Mouse (Mus musculus) stomach, postnatal 0 days (tissue): ENCODE data around the gene 1700042G07Rik. TPM values are rescaled to one million over a fixed set of nuclear protein-coding genes. Genes with fewer than 3 reads are reported as not detected.

Source experiments
- ATAC-seq: fragments of 200-750 bp; cut with Nextera tagmentation; 2 replicates; pipeline ENCODE4 v1.8.0; 2017; ENCODE audit not compliant: low FRiP score, low TSS enrichment
- DNase-seq: peaks from one replicate; pipeline ENCODE4 v3.0.0-alpha.2; 2016; ENCODE audit warnings: low spot score
- H3K27ac ChIP-seq: fragments of 300-500 bp; sonication (generic); replicated peaks from 2 replicates; pipeline ENCODE4 v1.5.1; 2014; ENCODE audit warnings: mild to moderate bottlenecking, control low read depth
- H3K27me3 ChIP-seq: fragments of 300-500 bp; sonication (generic); 2 replicates; pipeline ENCODE4 v1.6.1; 2014; ENCODE audit warnings: low read length; ENCODE audit not compliant: control insufficient read depth, insufficient read depth
- H3K36me3 ChIP-seq: fragments of 300-500 bp; sonication (generic); 2 replicates; pipeline ENCODE4 v1.6.1; 2014; ENCODE audit warnings: low read length, mixed read lengths; ENCODE audit not compliant: control insufficient read depth, insufficient read depth
- H3K4me1 ChIP-seq: fragments of 300-500 bp; sonication (generic); replicated peaks from 2 replicates; pipeline ENCODE4 v1.6.1; 2014; ENCODE audit warnings: antibody characterized with exemption; ENCODE audit not compliant: control insufficient read depth, insufficient read depth
- H3K4me2 ChIP-seq: fragments of 300-500 bp; sonication (generic); replicated peaks from 2 replicates; pipeline ENCODE4 v1.6.1; 2014; ENCODE audit warnings: low read depth, mild to moderate bottlenecking, control low read depth, moderate library complexity
- H3K4me3 ChIP-seq: fragments of 300-500 bp; sonication (generic); 2 replicates; pipeline ENCODE4 v1.5.1; 2014; ENCODE audit warnings: low read depth, low read length, control low read depth
- H3K9ac ChIP-seq: fragments of 300-500 bp; sonication (generic); 2 replicates; pipeline ENCODE4 v1.6.1; 2014; ENCODE audit warnings: mild to moderate bottlenecking, low read length, control low read depth, mixed read lengths
- H3K9me3 ChIP-seq: fragments of 300-500 bp; sonication (generic); 2 replicates; pipeline ENCODE4 v1.6.1; 2016; ENCODE audit warnings: low read length; ENCODE audit not compliant: control insufficient read depth
- CTCF ChIP-seq: IDR thresholded peaks from 2 replicates; pipeline ENCODE4 v1.5.1; 2016; ENCODE audit warnings: antibody characterized with exemption, low read depth, mild to moderate bottlenecking, moderate library complexity
- EP300 ChIP-seq: optimal IDR thresholded peaks from 2 replicates; pipeline ENCODE3; 2016; ENCODE audit warnings: antibody characterized with exemption
- WGBS: fragments of 180-500 bp; shearing (Covaris S2); extraction: QIAGEN DNeasy Blood & Tissue Kit; methylation state at CpG from one replicate; pipeline ENCODE4 v1.1.7; 2014; 5-methylcytosine and 5-hydroxymethylcytosine counted together
- polyA plus RNA-seq: library from polyadenylated mRNA; unstranded; fragments of >200 nt; fragmentation: Nextera tagmentation; extraction: Ambion mirVana; gene quantifications from 2 replicates; pipeline ENCODE4 v1.2.1, GENCODE M21; 2015

The 1700042G07Rik gene
- polyA plus RNA-seq, 1 experiment from 2014 or later: not detected

DNA sequence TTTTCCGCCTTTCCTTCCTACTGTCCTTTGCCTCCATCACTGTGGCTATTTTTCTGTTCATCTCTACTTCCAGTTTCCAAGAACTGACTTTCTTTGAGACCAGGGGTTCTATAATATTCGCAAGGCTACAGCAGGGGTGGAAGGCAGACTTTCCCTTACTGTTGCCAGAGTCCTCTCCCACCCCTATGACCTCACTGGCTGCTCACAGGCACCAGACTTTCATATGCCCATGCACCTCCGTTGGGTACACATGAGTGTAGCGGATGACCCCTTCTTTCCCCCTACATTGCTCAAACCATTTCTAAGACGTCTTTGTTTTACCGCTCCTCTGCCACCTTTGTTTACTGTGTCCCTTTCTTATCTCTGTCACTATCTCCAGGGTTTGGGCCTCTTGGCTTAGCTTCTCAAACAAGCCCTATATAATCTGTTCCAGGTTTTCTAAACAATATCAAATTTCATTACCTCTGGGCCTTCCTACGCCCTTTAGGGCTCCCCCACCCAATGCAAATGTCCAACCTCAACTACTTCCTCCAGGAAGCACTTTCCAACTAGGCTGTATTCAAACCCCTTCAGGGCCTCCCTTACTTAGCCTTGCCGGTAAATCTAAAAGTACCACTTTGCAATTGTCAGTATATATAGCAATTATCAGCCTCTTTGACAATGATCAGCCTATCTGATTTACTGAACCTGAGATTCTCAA is 7.3 kb upstream of the 1700042G07Rik start:
- peak overlapping the region; percentile 27; the same call in 1 of the 2 replicates for H3K4me3 ChIP-seq
- ATAC-seq (peak; percentile 57), DNase-seq (peak; percentile 63)
- WGBS: 36% methylated on average over 8 of the region's 8 CpGs
- H3K27ac ChIP-seq: peak overlapping the region; percentile 84
- no peak for TF ChIP-seq EP300
- TF ChIP-seq CTCF: no peak
- 0 out of 2 replicates have a peak, but pooled peaks cover under 1% of the 10 kb centered on the region for H3K36me3 ChIP-seq
- no peaks in the 10 kb centered on the region for H3K27me3 ChIP-seq
- peak overlapping the region; percentile 2; the same call in 1 of the 2 replicates for H3K9ac ChIP-seq
- peak overlapping the region; percentile 34; the same call in 1 of the 2 replicates for H3K4me2 ChIP-seq
- H3K4me1 ChIP-seq: no peaks in the 10 kb centered on the region
- H3K9me3 ChIP-seq: no peaks in the 10 kb centered on the region

DNA sequence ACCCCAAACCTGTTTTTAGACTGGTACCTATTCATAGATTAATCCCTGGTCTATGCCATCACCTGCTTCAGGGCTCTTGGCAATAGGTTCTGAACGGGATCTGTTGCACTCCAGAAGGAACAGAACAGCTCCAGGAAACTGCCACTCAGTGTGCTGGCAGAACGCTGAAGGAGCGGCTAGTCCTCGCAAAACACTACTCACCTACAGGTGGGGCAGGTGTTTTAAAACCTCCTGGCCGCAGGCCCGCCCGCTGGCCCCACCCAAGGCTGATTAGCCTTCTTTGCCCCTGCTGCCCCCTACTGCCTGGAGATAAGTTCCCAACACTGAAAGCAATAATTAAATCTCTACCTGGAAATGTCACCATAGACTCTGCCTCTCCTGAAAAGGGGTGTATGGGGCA is 5.8 kb upstream of the 1700042G07Rik start, which contains the start of gene Tspan1:
TSS of gene Tspan1 (minus strand) at position 198 of the 400 bp plus-strand sequence.
- Histone ChIP-seq H3K27ac (peak within 1 kb of the TSS; percentile 84), H3K4me3 (peak within 1 kb of the TSS; percentile 27), H3K9me3 (no peaks in the 10 kb centered on the region), H3K9ac (peak within 1 kb of the TSS; percentile 43; the same call in 1 of the 2 replicates), H3K27me3 (no peaks in the 10 kb centered on the region), H3K4me2 (peak within 1 kb of the TSS; percentile 42), H3K36me3 (no peaks in the 10 kb centered on the region), H3K4me1 (no peaks in the 10 kb centered on the region)
- 17% methylated on average over 7 of the region's 7 CpGs for WGBS
- ATAC-seq (peak; percentile 65), DNase-seq (peak; percentile 91)
- TF ChIP-seq EP300 (no peak), CTCF (peak; percentile 77)

DNA sequence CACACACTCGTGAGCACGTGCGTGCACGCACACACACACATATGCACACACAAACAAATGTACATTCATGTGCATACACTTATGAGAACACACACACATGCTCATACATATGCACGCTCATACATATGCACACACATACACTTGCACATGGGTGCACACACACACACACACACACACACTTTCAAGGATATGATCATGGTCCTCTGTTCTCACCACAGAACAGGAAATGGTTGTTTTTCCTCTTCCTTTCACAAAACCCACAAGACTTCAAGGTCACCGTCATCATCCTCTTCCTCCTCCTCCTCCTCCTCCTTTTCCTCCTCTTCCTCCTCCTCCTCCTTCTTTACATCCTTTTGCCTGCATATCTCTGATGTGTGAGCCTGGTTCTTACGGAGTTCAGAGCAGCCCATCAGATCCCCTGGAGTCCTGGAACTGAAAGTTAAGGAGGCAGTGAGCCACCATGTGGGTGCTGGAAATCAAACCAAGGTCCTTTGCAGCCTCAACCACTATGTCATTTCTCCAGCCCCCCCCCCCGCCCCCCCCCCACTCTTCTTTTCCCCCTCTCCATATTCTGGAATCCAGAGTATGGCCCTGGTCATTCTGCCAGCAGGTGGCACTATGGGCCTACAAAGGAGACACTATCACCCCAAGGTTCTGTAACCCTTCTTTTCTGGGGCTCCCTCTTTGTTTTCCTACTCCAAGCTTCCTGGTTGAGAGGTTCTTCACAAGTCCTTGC is 4.4 kb upstream of the 1700042G07Rik start:
- no peak overlapping the region for H3K9ac ChIP-seq
- TF ChIP-seq CTCF: peak; percentile 82
- no peak for TF ChIP-seq EP300
- H3K4me1 ChIP-seq: no peaks in the 10 kb centered on the region
- 78% methylated on average over 7 of the region's 8 CpGs for WGBS
- H3K36me3 ChIP-seq: no peaks in the 10 kb centered on the region
- H3K4me3 ChIP-seq: no peak overlapping the region
- H3K27me3 ChIP-seq: no peaks in the 10 kb centered on the region
- DNase-seq (peak; percentile 79), ATAC-seq (peak; percentile 23; the same call in 1 of the 2 replicates)
- H3K27ac ChIP-seq: no peak overlapping the region
- no peak overlapping the region for H3K4me2 ChIP-seq
- H3K9me3 ChIP-seq: no peaks in the 10 kb centered on the region

DNA sequence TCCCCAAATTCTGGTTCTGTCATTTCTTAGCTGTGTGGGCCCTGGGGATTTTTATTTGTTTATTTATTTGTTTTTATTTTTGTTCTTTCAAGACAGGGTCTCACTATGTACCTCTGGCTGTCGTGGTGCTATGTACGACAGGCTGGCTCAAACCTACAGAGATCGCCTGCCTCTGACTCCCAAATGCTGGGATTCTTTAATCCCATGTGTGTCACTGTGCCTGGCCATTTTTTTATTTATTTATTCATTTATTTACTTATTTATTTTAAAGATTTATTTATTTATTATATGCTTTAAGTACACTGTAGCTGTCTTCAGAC is 3.9 kb upstream of the 1700042G07Rik start:
- ATAC-seq: no peak
- 61% methylated on average over 3 of the region's 3 CpGs for WGBS

DNA sequence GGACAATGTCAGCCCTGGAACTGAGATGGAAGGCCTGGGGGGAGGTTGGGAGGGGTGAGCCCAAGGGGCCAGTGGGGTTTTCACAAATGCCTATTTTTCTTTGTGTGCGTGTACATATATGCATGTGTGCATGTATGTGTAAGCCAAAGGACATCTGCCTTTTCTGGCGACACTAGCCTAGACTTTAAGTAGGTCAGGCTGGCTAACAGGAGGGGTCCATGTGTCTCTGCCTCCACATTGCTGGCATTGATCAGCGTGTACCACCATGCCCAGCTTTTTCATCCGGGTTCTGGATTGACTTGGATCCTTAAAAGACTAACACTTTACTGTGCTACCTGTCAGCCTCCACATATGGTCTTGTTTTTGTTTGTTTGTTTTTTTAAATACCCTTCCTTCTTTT is 580 bp downstream of the 1700042G07Rik start:
- no peaks in the 10 kb centered on the region for H3K9me3 ChIP-seq
- H3K4me3 ChIP-seq: no peak overlapping the region
- no peak overlapping the region for H3K27ac ChIP-seq
- peaks cover 15% of the 10 kb centered on the region for H3K4me1 ChIP-seq
- H3K36me3 ChIP-seq: no peaks in the 10 kb centered on the region
- H3K9ac ChIP-seq: no peak overlapping the region
- H3K4me2 ChIP-seq: no peak overlapping the region
- ATAC-seq (no peak), DNase-seq (no peak)
- WGBS: 85% methylated on average over 4 of the region's 4 CpGs
- H3K27me3 ChIP-seq: no peaks in the 10 kb centered on the region
- TF ChIP-seq EP300: no peak
- no peak for TF ChIP-seq CTCF

More for the DNA sequence above, 3.9 kb upstream of the 1700042G07Rik start:
- Histone ChIP-seq H3K9ac (no peak overlapping the region), H3K4me1 (no peaks in the 10 kb centered on the region), H3K4me3 (no peak overlapping the region), H3K9me3 (no peaks in the 10 kb centered on the region), H3K36me3 (no peaks in the 10 kb centered on the region), H3K27ac (no peak overlapping the region), H3K27me3 (no peaks in the 10 kb centered on the region), H3K4me2 (no peak overlapping the region)
- DNase-seq: no peak
- TF ChIP-seq EP300 (no peak), CTCF (no peak)
